Mouse (Mus musculus): ENCODE results near the gene Megf11.

DNA sequence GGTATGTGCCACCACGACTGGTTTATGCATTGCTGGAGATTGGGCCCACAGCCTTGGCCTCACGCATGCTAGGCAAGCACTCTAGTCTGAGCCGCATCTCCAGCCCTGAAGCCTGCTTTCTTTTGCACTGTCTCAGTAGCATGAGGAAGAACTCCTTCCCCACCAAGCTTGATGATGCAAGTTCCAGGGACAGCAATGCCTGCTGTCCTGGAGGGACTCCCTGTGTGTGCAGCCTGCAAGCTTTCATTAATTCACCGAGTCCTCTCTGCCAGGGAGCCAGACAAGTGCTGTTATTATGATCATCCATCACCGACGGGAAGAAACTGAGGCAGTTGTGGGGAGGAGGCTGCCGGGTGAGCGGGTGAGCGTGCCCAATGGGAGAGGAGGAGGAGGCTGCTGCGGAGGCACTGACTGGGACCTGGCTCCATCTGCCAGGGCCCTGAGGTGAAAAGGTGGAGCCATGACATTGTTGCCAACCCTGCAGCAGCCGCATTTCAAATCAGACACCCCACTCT, 14.1 kb upstream of the Megf11 start:
- TF ChIP-seq POLR2A (IDR thresholded peaks at IDR 0.05; ENCODE audit: insufficient read depth, low read depth, low read length) (no peak), EP300 (IDR thresholded peaks at IDR 0.05; ENCODE audit: insufficient read depth, low read depth, low read length) (no peak)
